Mouse (Mus musculus) lung, postnatal 36 days (tissue): Measurements from ENCODE around the gene Foxn3.

ENCODE experiments used
- DNase-seq: peaks from one replicate; pipeline ENCODE4 v3.0.0; 2022; ENCODE audit warnings: mixed read lengths

The Foxn3 gene

GRCm38 (mm10) chr12:99408651-99409050, 154.7 kb downstream of the Foxn3 start:
- no peak for DNase-seq

GRCm38 (mm10) chr12:99408089-99408488, 155.3 kb downstream of the Foxn3 start:
- DNase-seq = no peak

GRCm38 (mm10) chr12:99407318-99407716, 156.1 kb downstream of the Foxn3 start:
- DNase-seq = peak; percentile 39

GRCm38 (mm10) chr12:99406697-99407317, 156.6 kb downstream of the Foxn3 start:
- peak; percentile 17 for DNase-seq

- DNase-seq = peak; percentile 17
Observed at GRCm38 (mm10) chr12:99406254-99406653, 157.1 kb downstream of the Foxn3 start.

- no peak for DNase-seq
Observed at GRCm38 (mm10) chr12:99405401-99405800, 158.0 kb downstream of the Foxn3 start.

GRCm38 (mm10) chr12:99403004-99403403, 160.4 kb downstream of the Foxn3 start:
- DNase-seq = no peak

- peak; percentile 58 for DNase-seq
Observed at GRCm38 (mm10) chr12:99400907-99401306, 162.5 kb downstream of the Foxn3 start.

GRCm38 (mm10) chr12:99399575-99399974, 163.8 kb downstream of the Foxn3 start:
- DNase-seq = no peak

- DNase-seq = no peak
Observed at GRCm38 (mm10) chr12:99396461-99396860, 166.9 kb downstream of the Foxn3 start.

GRCm38 (mm10) chr12:99395082-99395481, 168.3 kb downstream of the Foxn3 start:
- DNase-seq = no peak

GRCm38 (mm10) chr12:99394676-99395075, 168.7 kb downstream of the Foxn3 start:
- no peak for DNase-seq

- DNase-seq = no peak
Observed at GRCm38 (mm10) chr12:99393867-99394630, 169.3 kb downstream of the Foxn3 start.

GRCm38 (mm10) chr12:99392944-99393866, 170.2 kb downstream of the Foxn3 start:
- peak; percentile 94 for DNase-seq

GRCm38 (mm10) chr12:99391942-99392880, 171.2 kb downstream of the Foxn3 start:
- peak; percentile 100 for DNase-seq

GRCm38 (mm10) chr12:99390429-99390828, 173.0 kb downstream of the Foxn3 start:
- DNase-seq = no peak

GRCm38 (mm10) chr12:99389244-99389643, 174.1 kb downstream of the Foxn3 start:
- no peak for DNase-seq

- DNase-seq = no peak
Observed at GRCm38 (mm10) chr12:99385897-99386834, 177.2 kb downstream of the Foxn3 start.

- no peak for DNase-seq
Observed at GRCm38 (mm10) chr12:99385073-99385472, 178.3 kb downstream of the Foxn3 start.

- no peak for DNase-seq
Observed at GRCm38 (mm10) chr12:99381317-99381716, 182.1 kb downstream of the Foxn3 start.

- no peak for DNase-seq
Observed at GRCm38 (mm10) chr12:99380855-99381262, 182.5 kb downstream of the Foxn3 start.
